27 mouse cellular contexts compared by ENCODE assay signal in genomic region chr5:37829296-37829670, GRCm38 (mm10). TPM values are rescaled to one million over a fixed set of nuclear protein-coding genes. Genes with fewer than 3 reads are reported as not detected.
DNase-seq lines count a peak whose midpoint lies in the region; ATAC-seq and TF ChIP-seq lines count a peak whose summit lies in the region.
"Had no signal": no experiment of that assay in that cellular context is flagged by ENCODE, and none has a peak within 500 bp of the region (broad histone marks: within the 10 kb centered on the region; RNA-seq: fewer than 3 reads in every experiment).

No protein-coding gene starts in this region.

- H3K27me3 ChIP-seq in forebrain, embryonic 10.5 days (ENCODE audit: poor library complexity, severe bottlenecking): peaks cover 100% of the 10 kb centered on the region
- H3K27me3 ChIP-seq in forebrain, embryonic 11.5 days (ENCODE audit: control insufficient read depth, insufficient read depth, low read length): peaks cover 95% of the 10 kb centered on the region
- H3K27me3 ChIP-seq in E14TG2a.4 (ENCODE audit: insufficient read depth, low read length): peaks cover 91% of the 10 kb centered on the region
- H3K27me3 ChIP-seq in embryonic facial prominence, embryonic 15.5 days: peaks cover 86% of the 10 kb centered on the region

- H3K9ac ChIP-seq in forebrain, embryonic 11.5 days (ENCODE audit: low read length): no peak overlapping the region
- no peak overlapping the region for H3K9ac ChIP-seq in embryonic facial prominence, embryonic 15.5 days
- H3K9ac ChIP-seq: forebrain, postnatal 0 days; heart, embryonic 13.5 days; hindbrain, embryonic 13.5 days; liver, embryonic 15.5 days; lung, embryonic 15.5 days had no signal

- H3K36me3 ChIP-seq in forebrain, embryonic 10.5 days (replicated peaks): no peaks in the 10 kb centered on the region
- no peaks in the 10 kb centered on the region for H3K36me3 ChIP-seq in forebrain, embryonic 11.5 days (ENCODE audit: control insufficient read depth, insufficient read depth, low read length)
- H3K36me3 ChIP-seq in E14TG2a.4 (ENCODE audit: insufficient read depth, low read length): no peaks in the 10 kb centered on the region
- H3K36me3 ChIP-seq in embryonic facial prominence, embryonic 15.5 days: no peaks in the 10 kb centered on the region
- H3K36me3 ChIP-seq: G1E; heart, embryonic 13.5 days; hindbrain, embryonic 13.5 days; liver, embryonic 15.5 days; lung, embryonic 15.5 days had no signal

- H3K4me1 ChIP-seq in forebrain, embryonic 10.5 days: peaks cover 70% of the 10 kb centered on the region
- peaks cover 29% of the 10 kb centered on the region for H3K4me1 ChIP-seq in forebrain, embryonic 11.5 days (replicated peaks; ENCODE audit: control insufficient read depth, insufficient read depth, low read length)
- H3K4me1 ChIP-seq in E14TG2a.4 (replicated peaks; ENCODE audit: low read depth, low read length): peaks cover 92% of the 10 kb centered on the region
- H3K4me1 ChIP-seq in embryonic facial prominence, embryonic 15.5 days: peaks cover 35% of the 10 kb centered on the region

- H3K4me3 ChIP-seq in forebrain, embryonic 10.5 days: peak overlapping the region; percentile 71
- H3K4me3 ChIP-seq in forebrain, embryonic 11.5 days (ENCODE audit: low read depth, low read length): no peak overlapping the region
- peak overlapping the region; percentile 49 for H3K4me3 ChIP-seq in E14TG2a.4 (replicated peaks; ENCODE audit: low read length)
- peak overlapping the region; percentile 72 for H3K4me3 ChIP-seq in embryonic facial prominence, embryonic 15.5 days (replicated peaks)
- H3K4me3 ChIP-seq: heart, embryonic 13.5 days; hindbrain, embryonic 13.5 days; layer of hippocampus, adult 2 months; liver, embryonic 15.5 days; lung, embryonic 15.5 days; myocyte had no signal

- 1% methylated on average over 10 of the region's 10 CpGs for WGBS in forebrain, embryonic 10.5 days
- under 1% methylated on average over 10 of the region's 10 CpGs for WGBS in forebrain, embryonic 11.5 days
- WGBS in embryonic facial prominence, embryonic 15.5 days: 13% methylated on average over 10 of the region's 10 CpGs

- no peak for ATAC-seq in forebrain, embryonic 11.5 days (replicated peaks; ENCODE audit: low FRiP score)
- ATAC-seq in embryonic facial prominence, embryonic 15.5 days (ENCODE audit: insufficient number of reproducible peaks, low FRiP score, low TSS enrichment, low read depth): no peak
- ATAC-seq: forebrain, postnatal 0 days; inflammation-experienced regulatory T-cells, adult 6 months; midbrain, embryonic 16.5 days had no signal

- H3K9me3 ChIP-seq in forebrain, embryonic 10.5 days: peaks cover 4% of the 10 kb centered on the region
- peaks cover 3% of the 10 kb centered on the region; the same call in 1 of the 2 replicates for H3K9me3 ChIP-seq in forebrain, embryonic 11.5 days (ENCODE audit: control insufficient read depth, low read length)
- no peaks in the 10 kb centered on the region for H3K9me3 ChIP-seq in E14TG2a.4 (ENCODE audit: low read length)
- H3K9me3 ChIP-seq in embryonic facial prominence, embryonic 15.5 days (replicated peaks): no peaks in the 10 kb centered on the region
- H3K9me3 ChIP-seq: heart, embryonic 13.5 days; hindbrain, embryonic 13.5 days; liver, embryonic 15.5 days; lung, embryonic 15.5 days had no signal

- no peak overlapping the region for H3K27ac ChIP-seq in forebrain, embryonic 10.5 days
- no peak overlapping the region for H3K27ac ChIP-seq in forebrain, embryonic 11.5 days (ENCODE audit: low read depth, low read length)
- peak overlapping the region; percentile 82; the same call in 1 of the 2 replicates for H3K27ac ChIP-seq in embryonic facial prominence, embryonic 15.5 days (replicated peaks)
- H3K27ac ChIP-seq: heart, embryonic 13.5 days; hindbrain, embryonic 13.5 days; layer of hippocampus, adult 2 months; liver, embryonic 15.5 days; lung, embryonic 15.5 days; stomach, postnatal 0 days had no signal

- no peak for TF ChIP-seq CTCF in E14TG2a.4 (conservative IDR thresholded peaks at IDR 0.05; ENCODE audit: low read length)
- no peak for TF ChIP-seq CTCF in brain, embryonic 14.5 days (IDR thresholded peaks at IDR 0.05; ENCODE audit: borderline replicate concordance, extremely low read depth, insufficient read depth, insufficient read length)

- TF ChIP-seq POLR2A in brain, embryonic 14.5 days (IDR thresholded peaks at IDR 0.05; ENCODE audit: borderline replicate concordance, extremely low read depth, insufficient read depth, insufficient read length, poor library complexity, severe bottlenecking): no peak

- DNase-seq in forebrain, embryonic 10.5 days (ENCODE audit: extremely low spot score, low spot score): no peak
- DNase-seq in forebrain, embryonic 11.5 days (ENCODE audit: low spot score): no peak
- peak; percentile 15 for DNase-seq in brain, embryonic 14.5 days (ENCODE audit: low read depth)
- no peak for DNase-seq in left cerebral cortex, adult 9 months (ENCODE audit: low spot score in 2 of 2)
- no peak for DNase-seq in adipocyte (ENCODE audit: low spot score)
- DNase-seq in right cerebral cortex, postnatal 4 days: no peak
- DNase-seq: adrenal gland, postnatal 25 days; cerebellum, adult 9-10 months; gastrocnemius, postnatal 25 days; kidney, adult 9 months; kidney, postnatal 14 days; liver; lung, postnatal 36 days; thymus, adult 2 months had no signal

- H3K4me2 ChIP-seq in forebrain, embryonic 11.5 days (ENCODE audit: low read depth, low read length, severe bottlenecking): no peak overlapping the region
- peak overlapping the region; percentile 80 for H3K4me2 ChIP-seq in embryonic facial prominence, embryonic 15.5 days (replicated peaks)
- H3K4me2 ChIP-seq: heart, embryonic 13.5 days; liver, embryonic 15.5 days; lung, embryonic 15.5 days had no signal

RNA-seq across cellular contexts. Expression of gene Msx1, which starts 4.9 kb away (rescaled TPM):
- polyA plus RNA-seq in forebrain, embryonic 10.5 days (2016; fragmentation: Nextera tagmentation; extraction: Ambion mirVana): 176 and 192 TPM in 2 replicates
- polyA plus RNA-seq in forebrain, embryonic 11.5 days (2014; fragmentation: Nextera tagmentation; extraction: Ambion mirVana): 164 and 175 TPM in 2 replicates
- 12.4 and 17.0 TPM in 2 replicates for polyA plus RNA-seq in brain, embryonic 14.5 days (2012; rRNA removed)
- 181 and 201 TPM in 2 replicates for polyA plus RNA-seq in embryonic facial prominence, embryonic 15.5 days (2015; fragmentation: Nextera tagmentation; extraction: Ambion mirVana)
- polyA plus RNA-seq: G1E; inflammation-experienced regulatory T-cells, adult 6 months had no signal
